Mouse (Mus musculus) heart, embryonic 11.5 days (tissue): ENCODE data around the gene Agfg1. TPM values are rescaled to one million over a fixed set of nuclear protein-coding genes. Genes with fewer than 3 reads are reported as not detected.
"Not testable (repeated sequence)": the region's sequence is repeated elsewhere in the genome, so short reads cannot be mapped to it uniquely, and the experiment has no call there.

Experiments
- ATAC-seq: fragments of 200-750 bp; cut with Nextera tagmentation; replicated peaks from 2 replicates; pipeline ENCODE4 v1.8.0; 2017; ENCODE audit warnings: moderate library complexity; ENCODE audit not compliant: insufficient number of reproducible peaks, low FRiP score, low TSS enrichment
- H3K27ac ChIP-seq: fragments of 300-500 bp; sonication (generic); 2 replicates; pipeline ENCODE4 v1.5.1; 2014; ENCODE audit warnings: mild to moderate bottlenecking, low read depth, low read length
- H3K27me3 ChIP-seq: fragments of 300-500 bp; sonication (generic); 2 replicates; pipeline ENCODE4 v1.6.1; 2014; ENCODE audit warnings: mild to moderate bottlenecking, low read length, mixed read lengths; ENCODE audit not compliant: control insufficient read depth, insufficient read depth
- H3K36me3 ChIP-seq: fragments of 300-500 bp; sonication (generic); 2 replicates; pipeline ENCODE4 v1.6.1; 2014; ENCODE audit warnings: mild to moderate bottlenecking, low read length, moderate library complexity, mixed read lengths; ENCODE audit not compliant: control insufficient read depth, insufficient read depth
- H3K4me1 ChIP-seq: fragments of 300-500 bp; sonication (generic); 2 replicates; pipeline ENCODE4 v1.6.1; 2014; ENCODE audit warnings: low read length; ENCODE audit not compliant: control insufficient read depth, insufficient read depth
- H3K4me2 ChIP-seq: fragments of 300-500 bp; sonication (generic); 2 replicates; pipeline ENCODE4 v1.6.1; 2014; ENCODE audit warnings: mild to moderate bottlenecking, moderate library complexity
- H3K4me3 ChIP-seq: fragments of 300-500 bp; sonication (generic); 2 replicates; pipeline ENCODE4 v1.5.1; 2014; ENCODE audit warnings: low read depth, low read length
- H3K9ac ChIP-seq: fragments of 300-500 bp; sonication (generic); 2 replicates; pipeline ENCODE4 v1.6.1; 2014; ENCODE audit warnings: mild to moderate bottlenecking, low read depth, low read length, moderate library complexity
- H3K9me3 ChIP-seq: fragments of 300-500 bp; sonication (generic); replicated peaks from 2 replicates; pipeline ENCODE4 v1.6.1; 2016; ENCODE audit warnings: low read length; ENCODE audit not compliant: control insufficient read depth
- WGBS: fragments of 180-500 bp; shearing (Covaris S2); extraction: QIAGEN DNeasy Blood & Tissue Kit; methylation state at CpG from one replicate; pipeline ENCODE4 v1.1.7; 2014; ENCODE audit not compliant: insufficient replicate concordance; 5-methylcytosine and 5-hydroxymethylcytosine counted together
- polyA plus RNA-seq: library from polyadenylated mRNA; unstranded; fragments of >200 nt; fragmentation: Nextera tagmentation; extraction: Ambion mirVana; gene quantifications from 2 replicates; pipeline ENCODE4 v1.2.1, GENCODE M21; 2014

Agfg1 gene
- polyA plus RNA-seq, 1 experiment from 2014 or later: 42.2 TPM

DNA sequence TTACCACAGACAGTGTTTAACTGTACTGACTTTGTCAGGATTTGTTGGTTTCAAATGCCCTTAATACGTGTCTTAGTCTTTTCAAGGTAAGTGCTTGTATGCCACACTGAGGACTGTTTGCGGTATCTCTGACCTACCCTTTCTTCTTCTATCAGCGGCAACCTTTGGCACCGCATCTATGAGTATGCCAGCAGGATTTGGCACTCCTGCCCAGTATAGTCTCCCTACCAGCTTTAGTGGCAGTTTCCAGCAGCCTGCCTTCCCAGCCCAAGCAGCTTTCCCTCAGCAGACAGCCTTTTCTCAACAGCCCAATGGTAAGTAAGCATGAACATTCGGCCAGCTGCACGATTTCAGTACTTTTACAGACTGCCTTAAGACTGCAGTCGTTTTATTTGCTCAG lies 54.0 kb downstream of the Agfg1 start:
- Histone ChIP-seq H3K27ac (no peak overlapping the region), H3K9ac (no peak overlapping the region), H3K4me3 (no peak overlapping the region), H3K4me1 (no peaks in the 10 kb centered on the region), H3K9me3 (no peaks in the 10 kb centered on the region), H3K27me3 (no peaks in the 10 kb centered on the region), H3K4me2 (no peak overlapping the region), H3K36me3 (peaks cover 12% of the 10 kb centered on the region)
- 91% methylated on average over 7 of the region's 7 CpGs for WGBS
- ATAC-seq: no peak

DNA sequence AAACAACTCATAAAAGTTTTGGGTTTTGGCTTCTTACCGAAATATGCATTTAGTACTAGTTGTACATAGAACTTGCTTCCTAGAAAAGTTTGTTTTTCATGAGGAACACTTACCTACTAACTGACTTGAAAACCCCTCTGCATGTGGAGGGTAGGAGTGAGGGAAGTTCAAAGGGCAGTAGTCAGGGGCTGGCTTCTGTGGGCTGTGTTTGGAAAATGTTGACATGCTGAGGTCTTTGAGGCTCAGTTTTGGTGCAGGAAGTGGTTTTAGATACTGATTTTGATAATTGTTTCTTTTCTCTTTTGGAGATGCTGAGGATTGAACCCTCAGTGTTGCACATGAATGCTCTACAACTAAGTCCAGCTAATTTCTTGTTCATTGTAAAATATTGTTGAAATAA lies 61.3 kb downstream of the Agfg1 start:
- no peak for ATAC-seq
- no peaks in the 10 kb centered on the region; the same call in none of the 2 replicates for H3K36me3 ChIP-seq

DNA sequence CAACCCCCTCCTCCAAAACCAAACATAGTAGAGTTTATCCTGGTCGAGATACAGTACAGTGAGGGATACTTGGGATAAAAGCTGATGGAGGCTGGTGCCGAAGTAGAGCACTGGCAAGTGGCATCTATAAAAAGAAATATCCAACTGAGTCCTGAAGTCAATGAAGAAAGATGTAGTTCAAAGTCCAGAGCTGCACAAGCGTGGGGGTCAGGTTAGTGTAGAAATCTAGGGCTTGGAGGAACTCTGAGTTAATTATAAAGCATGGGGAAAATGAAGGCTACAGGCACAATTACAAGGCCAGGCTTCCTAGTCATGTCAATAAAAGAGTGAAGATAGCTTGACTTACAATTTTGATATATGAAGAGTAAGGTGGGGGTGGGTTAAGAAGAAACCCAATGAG lies 61.9 kb downstream of the Agfg1 start:
- Histone ChIP-seq H3K36me3 (no peaks in the 10 kb centered on the region; the same call in none of the 2 replicates), H3K27me3 (no peaks in the 10 kb centered on the region), H3K4me3 (no peak overlapping the region), H3K9me3 (no peaks in the 10 kb centered on the region), H3K27ac (no peak overlapping the region), H3K9ac (no peak overlapping the region), H3K4me2 (no peak overlapping the region), H3K4me1 (no peaks in the 10 kb centered on the region)
- WGBS: 85% methylated on average over 3 of the region's 3 CpGs
- ATAC-seq: no peak

More for the DNA sequence above, 61.3 kb downstream of the Agfg1 start:
- Histone ChIP-seq H3K4me2 (no peak overlapping the region), H3K9me3 (no peaks in the 10 kb centered on the region), H3K9ac (no peak overlapping the region), H3K4me3 (no peak overlapping the region), H3K27me3 (no peaks in the 10 kb centered on the region), H3K4me1 (no peaks in the 10 kb centered on the region), H3K27ac (no peak overlapping the region)
- 96% methylated on average over 1 of the region's 1 CpGs for WGBS

DNA sequence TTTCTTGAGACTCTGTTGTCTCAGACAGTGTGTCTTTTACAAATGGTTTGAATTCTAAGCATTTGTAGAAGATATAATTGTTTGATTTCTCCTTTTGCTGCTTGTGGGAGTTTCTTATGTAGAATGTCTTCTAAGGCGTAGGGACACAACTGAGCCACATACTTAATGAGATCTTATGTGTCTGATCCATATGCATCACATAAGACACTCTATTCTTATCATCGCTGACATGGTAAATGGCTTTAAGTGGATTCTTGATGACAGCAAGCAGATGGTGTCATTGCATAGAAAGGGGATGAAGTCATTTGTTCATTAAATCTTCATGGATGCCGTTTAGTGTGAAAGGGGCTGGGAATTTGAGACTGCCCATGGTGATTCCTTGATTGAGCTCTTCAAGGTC lies 66.6 kb downstream of the Agfg1 start:
- no peaks in the 10 kb centered on the region for H3K4me1 ChIP-seq
- H3K4me3 ChIP-seq: no peak overlapping the region
- WGBS: 67% methylated on average over 3 of the region's 3 CpGs
- H3K27me3 ChIP-seq: no peaks in the 10 kb centered on the region
- H3K9ac ChIP-seq: no peak overlapping the region
- H3K27ac ChIP-seq: no peak overlapping the region
- no peak for ATAC-seq
- H3K9me3 ChIP-seq: no peaks in the 10 kb centered on the region
- H3K4me2 ChIP-seq: no peak overlapping the region
- no peaks in the 10 kb centered on the region; the same call in 1 of the 2 replicates for H3K36me3 ChIP-seq

DNA sequence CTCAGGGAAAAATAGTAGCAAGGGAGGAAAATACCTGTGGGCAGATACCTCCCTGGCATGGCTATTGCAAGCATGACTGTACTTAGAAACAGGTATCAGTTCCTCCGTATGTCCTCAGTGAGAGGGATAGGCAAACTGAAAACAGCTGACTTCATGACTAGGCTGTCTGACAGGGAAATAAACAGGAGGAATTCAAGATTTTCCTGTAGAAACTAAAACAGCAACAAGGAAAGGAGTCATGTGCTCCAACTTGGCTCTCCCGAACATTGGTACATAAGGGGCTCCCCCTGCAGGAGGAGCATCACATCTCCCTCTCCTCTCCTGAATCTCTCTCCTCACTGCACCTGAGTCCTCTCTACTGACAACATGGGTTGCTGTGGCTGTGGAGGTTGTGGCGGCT lies 73.7 kb downstream of the Agfg1 start, which contains the start of gene A030005L19Rik:
A030005L19Rik (plus strand) TSS at position 301 of the 400 bp plus-strand sequence.
- Histone ChIP-seq H3K27me3 (no peaks in the 10 kb centered on the region), H3K9me3 (no peaks in the 10 kb centered on the region), H3K27ac (no peak within 1 kb of the TSS), H3K9ac (no peak within 1 kb of the TSS), H3K4me2 (no peak within 1 kb of the TSS), H3K36me3 (no peaks in the 10 kb centered on the region), H3K4me3 (no peak within 1 kb of the TSS), H3K4me1 (no peaks in the 10 kb centered on the region)
- 86% methylated on average over 3 of the region's 3 CpGs for WGBS
- ATAC-seq: no peak

DNA sequence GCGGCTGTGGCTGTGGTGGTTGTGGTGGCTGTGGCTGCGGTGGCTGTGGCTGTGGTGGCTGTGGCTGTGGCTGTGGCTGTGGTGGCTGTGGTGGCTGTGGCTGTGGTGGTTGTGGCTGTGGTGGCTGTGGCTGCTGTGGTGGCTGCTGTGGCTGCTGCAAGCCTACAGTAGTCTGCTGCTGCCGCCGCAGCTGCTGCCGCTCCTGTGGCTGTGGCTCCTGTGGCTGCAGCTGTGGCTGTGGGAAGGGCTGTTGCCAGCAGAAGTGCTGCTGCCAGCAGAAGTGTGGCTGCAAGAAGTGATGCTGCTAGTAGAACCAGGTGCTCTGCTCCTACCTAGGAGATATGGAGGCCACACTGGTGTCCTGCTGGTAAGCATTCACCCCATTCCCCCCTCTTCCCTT lies 74.2 kb downstream of the Agfg1 start:
- not testable (repeated sequence) for ATAC-seq, H3K9me3 ChIP-seq, H3K4me1 ChIP-seq, H3K9ac ChIP-seq, H3K27ac ChIP-seq, H3K27me3 ChIP-seq, H3K36me3 ChIP-seq, H3K4me2 ChIP-seq, H3K4me3 ChIP-seq
- 90% methylated on average over 5 of the region's 5 CpGs for WGBS

DNA sequence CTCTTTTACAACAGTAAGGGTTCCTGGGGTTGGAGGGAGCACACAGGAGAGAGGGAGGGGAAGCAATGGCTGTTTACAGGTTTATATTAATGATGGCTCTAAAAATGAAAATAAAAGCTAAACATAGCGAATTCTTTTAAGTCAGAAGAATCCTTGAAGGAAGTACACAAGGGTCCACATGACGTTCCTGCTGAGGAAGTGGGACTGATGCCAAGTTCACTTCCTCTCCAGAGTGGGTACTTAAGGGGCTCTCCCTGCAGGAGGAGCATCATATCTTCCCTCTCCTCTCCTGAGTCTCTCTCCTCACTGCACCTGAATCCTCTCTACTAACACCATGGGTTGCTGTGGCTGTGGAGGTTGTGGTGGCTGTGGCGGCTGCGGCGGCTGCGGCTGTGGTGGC lies 85.4 kb downstream of the Agfg1 start, which contains the start of gene A030014E15Rik:
A030014E15Rik (plus strand) TSS at position 268 of the 400 bp plus-strand sequence.
- Histone ChIP-seq H3K27me3 (no peaks in the 10 kb centered on the region), H3K9me3 (no peaks in the 10 kb centered on the region), H3K27ac (no peak within 1 kb of the TSS), H3K36me3 (no peaks in the 10 kb centered on the region), H3K4me2 (no peak within 1 kb of the TSS), H3K9ac (no peak within 1 kb of the TSS), H3K4me1 (no peaks in the 10 kb centered on the region), H3K4me3 (no peak within 1 kb of the TSS)
- ATAC-seq: no peak
- WGBS: 86% methylated on average over 6 of the region's 6 CpGs

DNA sequence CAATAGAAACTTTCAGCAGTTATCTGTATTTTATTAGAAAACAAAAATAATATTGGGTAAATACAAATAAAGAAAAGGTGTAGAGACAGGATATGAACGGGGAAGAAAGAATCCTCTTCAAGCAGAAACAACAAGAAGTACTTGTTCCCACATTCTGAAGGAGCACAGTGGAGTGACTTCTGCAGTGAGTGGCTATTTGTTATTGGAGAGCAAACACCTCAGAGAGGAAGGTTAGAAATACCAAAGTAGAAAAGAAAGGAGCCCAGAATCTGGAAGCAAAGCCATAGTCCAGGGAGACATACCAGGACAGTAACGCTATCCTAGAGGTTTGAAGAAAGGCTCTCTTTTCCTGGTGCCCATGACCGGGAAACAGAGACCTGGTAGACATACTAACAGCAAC lies 91.3 kb downstream of the Agfg1 start:
- not testable (repeated sequence) for H3K27me3 ChIP-seq, H3K36me3 ChIP-seq, H3K9me3 ChIP-seq, H3K9ac ChIP-seq, H3K4me2 ChIP-seq, H3K4me1 ChIP-seq, H3K4me3 ChIP-seq, H3K27ac ChIP-seq, ATAC-seq
- WGBS: 83% methylated on average over 1 of the region's 3 CpGs

DNA sequence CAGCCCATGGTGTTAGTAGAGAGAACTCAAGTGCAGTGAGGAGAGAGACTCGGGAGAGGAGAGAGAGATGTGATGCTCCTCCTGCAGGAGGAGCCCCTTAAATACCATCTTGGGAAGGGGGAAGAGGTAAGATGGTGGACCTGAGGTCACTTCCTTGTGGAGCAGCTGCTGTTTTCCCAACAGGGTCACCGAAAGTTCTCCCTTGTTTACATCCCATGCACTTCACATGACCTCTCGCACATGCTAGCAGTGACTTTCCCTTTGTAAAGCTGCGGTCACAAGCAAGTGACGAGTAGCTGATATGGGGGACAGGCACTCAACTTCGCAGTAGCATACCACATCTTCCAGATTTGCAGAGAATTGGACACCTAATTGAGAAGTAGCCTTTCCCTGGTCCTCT lies 92.0 kb downstream of the Agfg1 start, which contains the start of gene Gm6217:
Gm6217 (minus strand) TSS at position 74 of the 400 bp plus-strand sequence.
- not testable (repeated sequence) for ATAC-seq, H3K36me3 ChIP-seq, H3K9ac ChIP-seq, H3K27ac ChIP-seq, H3K9me3 ChIP-seq, H3K4me2 ChIP-seq, H3K4me1 ChIP-seq, H3K27me3 ChIP-seq, H3K4me3 ChIP-seq
- no CpG with 5 or more reads among the region's 6 CpGs for WGBS
